In the genomic region with DNA sequence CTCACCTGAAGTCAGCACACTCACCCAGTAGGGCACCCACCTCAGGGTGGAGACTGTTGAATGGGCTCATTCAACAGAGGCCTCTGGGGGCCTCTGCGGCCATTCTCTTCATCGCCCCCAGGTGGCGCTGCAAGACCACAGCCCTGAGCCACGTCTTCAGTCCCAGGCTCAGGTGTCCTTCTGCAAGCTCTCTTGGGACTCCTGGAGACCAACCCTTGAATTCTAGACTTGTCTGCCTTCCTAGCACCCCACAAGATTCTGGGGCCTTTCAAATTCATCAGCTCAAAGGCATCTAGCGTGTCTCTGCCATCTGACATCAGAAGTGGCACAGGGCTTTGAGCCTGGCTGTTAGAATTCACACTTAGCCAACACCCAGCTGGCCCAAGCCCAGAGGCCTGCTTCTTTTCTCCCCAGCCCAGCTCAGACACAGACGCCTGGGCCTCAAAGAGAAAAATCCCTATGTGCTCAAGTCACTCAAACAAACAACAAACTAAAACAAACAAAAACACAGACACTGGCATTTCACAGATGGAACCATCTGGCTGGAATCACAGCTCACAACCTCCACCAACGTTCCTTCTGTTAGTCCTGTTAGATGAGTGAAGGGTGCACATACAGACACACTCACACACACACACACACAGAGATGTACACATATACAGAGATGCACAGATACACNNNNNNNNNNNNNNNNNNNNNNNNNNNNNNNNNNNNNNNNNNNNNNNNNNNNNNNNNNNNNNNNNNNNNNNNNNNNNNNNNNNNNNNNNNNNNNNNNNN, we compare ENCODE assay signal across 9 mouse cellular contexts. TPM values are rescaled to one million over a fixed set of nuclear protein-coding genes. Genes with fewer than 3 reads are reported as not detected.
DNase-seq lines count a peak whose midpoint lies in the region; ATAC-seq and TF ChIP-seq lines count a peak whose summit lies in the region.
"Had no signal": no experiment of that assay in that cellular context is flagged by ENCODE, and none has a peak within 500 bp of the region (broad histone marks: within the 10 kb centered on the region; RNA-seq: fewer than 3 reads in every experiment).

No protein-coding gene starts in this region.

- ATAC-seq in intestine, embryonic 15.5 days = peak; percentile 79
- peak; percentile 31; the same call in 1 of the 2 replicates for ATAC-seq in midbrain, postnatal 0 days (ENCODE audit: low FRiP score)

- no peak overlapping the region for H3K27ac ChIP-seq in testis, adult 2 months (ENCODE audit: control insufficient read depth, insufficient read depth, low read depth, low read length)
- H3K27ac ChIP-seq in gastrocnemius, adult 2 months = peak overlapping the region; percentile 12; the same call in 1 of the 2 replicates
- H3K27ac ChIP-seq in intestine, embryonic 15.5 days = no peak overlapping the region
- H3K27ac ChIP-seq in midbrain, postnatal 0 days (ENCODE audit: low read depth, low read length) = no peak overlapping the region

- H3K9ac ChIP-seq in intestine, embryonic 15.5 days = no peak overlapping the region
- H3K9ac ChIP-seq in midbrain, postnatal 0 days (replicated peaks; ENCODE audit: low read length, poor library complexity, severe bottlenecking) = no peak overlapping the region

- TF ChIP-seq CTCF in testis, adult 2 months (IDR thresholded peaks at IDR 0.05; ENCODE audit: control insufficient read depth, insufficient read depth, insufficient replicate concordance, low read depth, low read length) = peak; percentile 81; the same call in 1 of the 2 replicates
- TF ChIP-seq CTCF in gastrocnemius, adult 2 months (IDR thresholded peaks at IDR 0.05) = peak; percentile 100
- TF ChIP-seq CTCF in midbrain, postnatal 0 days (IDR thresholded peaks at IDR 0.05) = peak; percentile 95

- no peak overlapping the region for H3K4me2 ChIP-seq in intestine, embryonic 15.5 days (replicated peaks)
- no peak overlapping the region for H3K4me2 ChIP-seq in midbrain, postnatal 0 days (ENCODE audit: low read depth, low read length, poor library complexity, severe bottlenecking)

- H3K4me1 ChIP-seq in testis, adult 2 months (ENCODE audit: control insufficient read depth, insufficient read depth, low read length) = peaks cover 4% of the 10 kb centered on the region; the same call in 1 of the 2 replicates
- H3K4me1 ChIP-seq in intestine, embryonic 15.5 days (replicated peaks) = peaks cover 7% of the 10 kb centered on the region; the same call in 1 of the 2 replicates
- no peaks in the 10 kb centered on the region for H3K4me1 ChIP-seq in midbrain, postnatal 0 days (ENCODE audit: insufficient read depth, low read length)

- no peak for TF ChIP-seq POLR2A in testis, adult 2 months (IDR thresholded peaks at IDR 0.05; ENCODE audit: control insufficient read depth, low read depth, low read length)

- no peaks in the 10 kb centered on the region for H3K27me3 ChIP-seq in testis, adult 2 months (ENCODE audit: control insufficient read depth, insufficient read depth, low read length)
- H3K27me3 ChIP-seq in intestine, embryonic 15.5 days (replicated peaks) = no peaks in the 10 kb centered on the region
- H3K27me3 ChIP-seq in midbrain, postnatal 0 days (ENCODE audit: insufficient read depth, low read length) = no peaks in the 10 kb centered on the region

- no peaks in the 10 kb centered on the region for H3K36me3 ChIP-seq in testis, adult 2 months (ENCODE audit: control insufficient read depth, insufficient read depth, low read length)
- H3K36me3 ChIP-seq in intestine, embryonic 15.5 days = no peaks in the 10 kb centered on the region
- no peaks in the 10 kb centered on the region for H3K36me3 ChIP-seq in midbrain, postnatal 0 days (ENCODE audit: insufficient read depth, low read length)

- intact Hi-C loops in gastrocnemius, adult 2 months (cut with DNase I) = no loop called here
- intact Hi-C loops in left cerebral cortex, postnatal 36 days (cut with DNase I) = no loop called here

- H3K9me3 ChIP-seq in intestine, embryonic 15.5 days = no peaks in the 10 kb centered on the region
- no peaks in the 10 kb centered on the region for H3K9me3 ChIP-seq in midbrain, postnatal 0 days (ENCODE audit: low read length)

- no peak for DNase-seq in testis, postnatal 14 days (ENCODE audit: low spot score)
- peak; percentile 76 to 81 for DNase-seq in cerebellum, postnatal 14 days
- DNase-seq in gastrocnemius, adult 2 months = peak; percentile 74
- peak; percentile 69 to 71 for DNase-seq in left cerebral cortex, postnatal 36 days (ENCODE audit: low spot score in 2 of 2)
- peak; percentile 77 for DNase-seq in midbrain, postnatal 0 days (ENCODE audit: low spot score)
- peak; percentile 22 to 44 for DNase-seq in spleen, postnatal 14 days (ENCODE audit: low spot score in 2 of 2)

- H3K4me3 ChIP-seq in testis, adult 2 months (ENCODE audit: control insufficient read depth, low read depth, low read length) = no peak overlapping the region
- H3K4me3 ChIP-seq in gastrocnemius, adult 2 months = no peak overlapping the region
- H3K4me3 ChIP-seq in intestine, embryonic 15.5 days (replicated peaks) = no peak overlapping the region
- no peak overlapping the region for H3K4me3 ChIP-seq in midbrain, postnatal 0 days (ENCODE audit: low read depth, low read length)
- H3K4me3 ChIP-seq: myocyte had no signal

- 15% methylated on average over 7 of the region's 7 CpGs for WGBS in intestine, embryonic 15.5 days
- WGBS in midbrain, postnatal 0 days = 19% methylated on average over 7 of the region's 7 CpGs

RNA-seq across cellular contexts. Expression of gene Tlr5, which starts 36.6 kb away (rescaled TPM):
- polyA plus RNA-seq in testis, adult 2 months (2012; rRNA removed) = 0.35 and 0.89 TPM in 2 replicates
- total RNA-seq in gastrocnemius, adult 2 months (2021) = 1 to 10 TPM; 1.1 to 3.8 TPM
- 4.0 and 4.4 TPM in 2 replicates for polyA plus RNA-seq in intestine, embryonic 15.5 days (2015; fragmentation: Nextera tagmentation; extraction: Ambion mirVana)
- total RNA-seq in left cerebral cortex, postnatal 36 days (2021) = under 1 TPM; 0.20 to 0.27 TPM
- total RNA-seq in midbrain, postnatal 0 days (2014; rRNA removed) = 0.11 and 0.19 TPM in 2 replicates
- polyA plus RNA-seq in midbrain, postnatal 0 days (2015; fragmentation: Nextera tagmentation; extraction: Ambion mirVana) = 0.21 and 0.23 TPM in 2 replicates
- polyA plus RNA-seq: myocyte had no signal
